10 mouse cellular contexts compared by ENCODE assay signal in the genomic region with DNA sequence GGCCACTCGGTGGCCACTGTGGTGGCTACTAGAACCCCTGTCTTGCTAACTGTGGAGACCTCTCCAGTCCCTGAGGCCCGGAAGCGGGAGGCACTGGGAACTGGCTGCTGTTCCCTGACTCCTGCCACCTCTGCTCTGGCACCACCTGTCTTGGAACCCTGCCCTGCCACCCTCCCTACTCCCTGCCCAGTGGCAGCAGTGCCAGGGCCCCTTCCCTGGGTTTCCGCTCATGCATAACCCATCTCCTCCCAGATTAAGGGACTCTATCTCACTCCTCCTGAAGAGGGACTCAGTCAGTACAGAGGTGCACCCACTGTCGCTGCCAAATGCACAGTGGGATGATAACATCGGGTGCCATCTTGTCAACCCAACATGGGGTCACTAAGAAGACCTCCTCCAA. TPM values are rescaled to one million over a fixed set of nuclear protein-coding genes. Genes with fewer than 3 reads are reported as not detected.
DNase-seq lines count a peak whose midpoint lies in the region; ATAC-seq lines count a peak whose summit lies in the region.
"Had no signal": no experiment of that assay in that cellular context is flagged by ENCODE, and none has a peak within 500 bp of the region (broad histone marks: within the 10 kb centered on the region; RNA-seq: fewer than 3 reads in every experiment).

No protein-coding gene starts in this region.

- 0 out of 2 replicates have a peak, but pooled peaks cover 10% of the 10 kb centered on the region for H3K4me1 ChIP-seq in kidney, embryonic 16.5 days (ENCODE audit: insufficient read depth, low read length)
- peaks cover 21% of the 10 kb centered on the region for H3K4me1 ChIP-seq in embryonic facial prominence, embryonic 14.5 days (ENCODE audit: control insufficient read depth, insufficient read depth, low read length)
- H3K4me1 ChIP-seq in hindbrain, embryonic 14.5 days (replicated peaks; ENCODE audit: control insufficient read depth, insufficient read depth, low read length): peaks cover 21% of the 10 kb centered on the region
- no peaks in the 10 kb centered on the region; the same call in 1 of the 2 replicates for H3K4me1 ChIP-seq in neural tube, embryonic 14.5 days (ENCODE audit: control insufficient read depth, insufficient read depth, low read length)

- no peaks in the 10 kb centered on the region for H3K27me3 ChIP-seq in kidney, embryonic 16.5 days (ENCODE audit: insufficient read depth, low read length)
- H3K27me3 ChIP-seq in embryonic facial prominence, embryonic 14.5 days (replicated peaks; ENCODE audit: control insufficient read depth, insufficient read depth, low read length): no peaks in the 10 kb centered on the region
- no peaks in the 10 kb centered on the region for H3K27me3 ChIP-seq in hindbrain, embryonic 14.5 days (ENCODE audit: control insufficient read depth, insufficient read depth, low read length)
- no peaks in the 10 kb centered on the region for H3K27me3 ChIP-seq in neural tube, embryonic 14.5 days (ENCODE audit: control insufficient read depth, insufficient read depth, low read length)

- no peak overlapping the region for H3K4me3 ChIP-seq in kidney, embryonic 16.5 days (ENCODE audit: low read length)
- no peak overlapping the region for H3K4me3 ChIP-seq in embryonic facial prominence, embryonic 14.5 days (ENCODE audit: low read depth, low read length)
- H3K4me3 ChIP-seq in hindbrain, embryonic 14.5 days (replicated peaks; ENCODE audit: low read length): no peak overlapping the region
- H3K4me3 ChIP-seq in neural tube, embryonic 14.5 days (ENCODE audit: low read depth, low read length): no peak overlapping the region

- H3K9me3 ChIP-seq in kidney, embryonic 16.5 days (ENCODE audit: low read length): peaks cover 4% of the 10 kb centered on the region; the same call in 1 of the 2 replicates
- no peaks in the 10 kb centered on the region for H3K9me3 ChIP-seq in embryonic facial prominence, embryonic 14.5 days (ENCODE audit: control insufficient read depth, low read length)
- no peaks in the 10 kb centered on the region for H3K9me3 ChIP-seq in hindbrain, embryonic 14.5 days (ENCODE audit: control insufficient read depth, low read length)
- H3K9me3 ChIP-seq in neural tube, embryonic 14.5 days (ENCODE audit: control insufficient read depth, low read length): no peaks in the 10 kb centered on the region
- H3K9me3 ChIP-seq: G1E had no signal

- no peak overlapping the region for H3K27ac ChIP-seq in kidney, embryonic 16.5 days (ENCODE audit: low read length)
- peak overlapping the region; percentile 89 for H3K27ac ChIP-seq in embryonic facial prominence, embryonic 14.5 days (replicated peaks; ENCODE audit: low read depth, low read length)
- H3K27ac ChIP-seq in hindbrain, embryonic 14.5 days: peak overlapping the region; percentile 80
- H3K27ac ChIP-seq in neural tube, embryonic 14.5 days (ENCODE audit: low read depth, low read length): peak overlapping the region; percentile 90

- 82% methylated on average over 6 of the region's 6 CpGs for WGBS in kidney, embryonic 16.5 days
- WGBS in embryonic facial prominence, embryonic 14.5 days: 84% methylated on average over 6 of the region's 6 CpGs
- 57% methylated on average over 6 of the region's 6 CpGs for WGBS in hindbrain, embryonic 14.5 days
- 72% methylated on average over 6 of the region's 6 CpGs for WGBS in neural tube, embryonic 14.5 days

- no peak overlapping the region for H3K9ac ChIP-seq in kidney, embryonic 16.5 days (replicated peaks; ENCODE audit: low read length)
- 0 out of 2 replicates have a peak overlapping the region, but pooled peaks have one; percentile 47 for H3K9ac ChIP-seq in embryonic facial prominence, embryonic 14.5 days (ENCODE audit: low read depth, low read length)
- no peak overlapping the region for H3K9ac ChIP-seq in hindbrain, embryonic 14.5 days
- no peak overlapping the region for H3K9ac ChIP-seq in neural tube, embryonic 14.5 days (replicated peaks; ENCODE audit: low read depth, low read length)

- no peak for DNase-seq in kidney, postnatal 14 days
- no peak for DNase-seq in embryonic facial prominence, embryonic 14.5 days (ENCODE audit: low spot score)
- DNase-seq in hindbrain, embryonic 14.5 days (ENCODE audit: low spot score): no peak
- DNase-seq in adrenal gland, postnatal 10 days: no peak
- DNase-seq in spleen, postnatal 4 days (ENCODE audit: low spot score in 2 of 2): no peak
- DNase-seq: thymus, postnatal 36 days had no signal

- H3K4me2 ChIP-seq in kidney, embryonic 16.5 days (replicated peaks; ENCODE audit: low read depth, low read length): 0 out of 2 replicates have a peak overlapping the region, but pooled peaks have one; percentile 18
- peak overlapping the region; percentile 28; the same call in 1 of the 2 replicates for H3K4me2 ChIP-seq in embryonic facial prominence, embryonic 14.5 days (ENCODE audit: low read depth, low read length)
- H3K4me2 ChIP-seq in hindbrain, embryonic 14.5 days (replicated peaks): peak overlapping the region; percentile 32; the same call in 1 of the 2 replicates
- H3K4me2 ChIP-seq in neural tube, embryonic 14.5 days (ENCODE audit: low read depth, low read length): no peak overlapping the region

- H3K36me3 ChIP-seq in kidney, embryonic 16.5 days (ENCODE audit: insufficient read depth, low read length): no peaks in the 10 kb centered on the region
- H3K36me3 ChIP-seq in embryonic facial prominence, embryonic 14.5 days (ENCODE audit: control insufficient read depth, insufficient read depth, low read length): no peaks in the 10 kb centered on the region
- H3K36me3 ChIP-seq in hindbrain, embryonic 14.5 days (replicated peaks; ENCODE audit: control insufficient read depth, insufficient read depth): no peaks in the 10 kb centered on the region
- H3K36me3 ChIP-seq in neural tube, embryonic 14.5 days (ENCODE audit: control insufficient read depth, insufficient read depth, low read length): no peaks in the 10 kb centered on the region
- H3K36me3 ChIP-seq: G1E had no signal

- 0 out of 2 replicates have a peak, but pooled peaks have one; percentile 43 for ATAC-seq in kidney, embryonic 16.5 days (ENCODE audit: low FRiP score, low TSS enrichment)
- ATAC-seq in embryonic facial prominence, embryonic 14.5 days (ENCODE audit: low read depth): peak; percentile 9; the same call in 1 of the 2 replicates
- peak; percentile 14; the same call in 1 of the 2 replicates for ATAC-seq in hindbrain, embryonic 14.5 days (ENCODE audit: low FRiP score)
- ATAC-seq in neural tube, embryonic 14.5 days (ENCODE audit: low read depth): peak; percentile 12; the same call in 1 of the 2 replicates
- no peak for ATAC-seq in frontal cortex, adult (ENCODE audit: low TSS enrichment)

RNA-seq across cellular contexts. Expression of a gene that starts 27.4 kb away (rescaled TPM):
- polyA plus RNA-seq in kidney, embryonic 16.5 days (2015; fragmentation: Nextera tagmentation; extraction: Ambion mirVana): 0.51 and 0.56 TPM in 2 replicates
- polyA plus RNA-seq in embryonic facial prominence, embryonic 14.5 days (2014; fragmentation: Nextera tagmentation; extraction: Ambion mirVana): 16.2 and 17.7 TPM in 2 replicates
- 8.9 and 10.3 TPM in 2 replicates for polyA plus RNA-seq in hindbrain, embryonic 14.5 days (2014; fragmentation: Nextera tagmentation; extraction: Ambion mirVana)
- polyA plus RNA-seq in neural tube, embryonic 14.5 days (2014; fragmentation: Nextera tagmentation; extraction: Ambion mirVana): 7.7 and 14.5 TPM in 2 replicates
- total RNA-seq in adrenal gland, postnatal 10 days (2021): 1 to 10 TPM; 4.7 to 5.3 TPM
- polyA plus RNA-seq: G1E had no signal

RNA-seq across cellular contexts. Expression of a gene that starts 36.5 kb away (rescaled TPM):
- polyA plus RNA-seq in kidney, embryonic 16.5 days (2015; fragmentation: Nextera tagmentation; extraction: Ambion mirVana): 56.9 and 57.8 TPM in 2 replicates
- polyA plus RNA-seq in embryonic facial prominence, embryonic 14.5 days (2014; fragmentation: Nextera tagmentation; extraction: Ambion mirVana): 18.1 and 21.3 TPM in 2 replicates
- 45.8 and 48.2 TPM in 2 replicates for polyA plus RNA-seq in hindbrain, embryonic 14.5 days (2014; fragmentation: Nextera tagmentation; extraction: Ambion mirVana)
- 47.3 and 58.8 TPM in 2 replicates for polyA plus RNA-seq in neural tube, embryonic 14.5 days (2014; fragmentation: Nextera tagmentation; extraction: Ambion mirVana)
- 10 to 100 TPM; 18.9 to 28.4 TPM for total RNA-seq in adrenal gland, postnatal 10 days (2021)

RNA-seq across cellular contexts. Expression of a gene that starts 36.7 kb away (rescaled TPM):
- polyA plus RNA-seq in kidney, embryonic 16.5 days (2015; fragmentation: Nextera tagmentation; extraction: Ambion mirVana): 0.55 and 0.72 TPM in 2 replicates
- polyA plus RNA-seq in embryonic facial prominence, embryonic 14.5 days (2014; fragmentation: Nextera tagmentation; extraction: Ambion mirVana): 1.1 TPM in 2 replicates
- 1.1 TPM in 2 replicates for polyA plus RNA-seq in hindbrain, embryonic 14.5 days (2014; fragmentation: Nextera tagmentation; extraction: Ambion mirVana)
- polyA plus RNA-seq in neural tube, embryonic 14.5 days (2014; fragmentation: Nextera tagmentation; extraction: Ambion mirVana): 1.3 and 1.5 TPM in 2 replicates
- under 1 TPM; 0.24 to 0.45 TPM for total RNA-seq in adrenal gland, postnatal 10 days (2021)
- polyA plus RNA-seq: G1E had no signal

RNA-seq across cellular contexts. Expression of a gene that starts 51.4 kb away (rescaled TPM):
- polyA plus RNA-seq in kidney, embryonic 16.5 days (2015; fragmentation: Nextera tagmentation; extraction: Ambion mirVana): 10.1 and 11.9 TPM in 2 replicates
- polyA plus RNA-seq in embryonic facial prominence, embryonic 14.5 days (2014; fragmentation: Nextera tagmentation; extraction: Ambion mirVana): 8.5 and 12.2 TPM in 2 replicates
- polyA plus RNA-seq in hindbrain, embryonic 14.5 days (2014; fragmentation: Nextera tagmentation; extraction: Ambion mirVana): 18.3 and 19.1 TPM in 2 replicates
- 13.3 and 18.0 TPM in 2 replicates for polyA plus RNA-seq in neural tube, embryonic 14.5 days (2014; fragmentation: Nextera tagmentation; extraction: Ambion mirVana)
- total RNA-seq in adrenal gland, postnatal 10 days (2021): 1 to 10 TPM; 3.5 to 3.7 TPM

RNA-seq across cellular contexts. Expression of a gene that starts 51.6 kb away (rescaled TPM):
- 264 and 294 TPM in 2 replicates for polyA plus RNA-seq in kidney, embryonic 16.5 days (2015; fragmentation: Nextera tagmentation; extraction: Ambion mirVana)
- 305 TPM in 2 replicates for polyA plus RNA-seq in embryonic facial prominence, embryonic 14.5 days (2014; fragmentation: Nextera tagmentation; extraction: Ambion mirVana)
- 273 and 298 TPM in 2 replicates for polyA plus RNA-seq in hindbrain, embryonic 14.5 days (2014; fragmentation: Nextera tagmentation; extraction: Ambion mirVana)
- polyA plus RNA-seq in neural tube, embryonic 14.5 days (2014; fragmentation: Nextera tagmentation; extraction: Ambion mirVana): 276 and 304 TPM in 2 replicates
- total RNA-seq in adrenal gland, postnatal 10 days (2021): 100 to 1,000 TPM; 145 TPM
